Mouse (Mus musculus): Measurements from ENCODE around the gene Rbms1.

DNA sequence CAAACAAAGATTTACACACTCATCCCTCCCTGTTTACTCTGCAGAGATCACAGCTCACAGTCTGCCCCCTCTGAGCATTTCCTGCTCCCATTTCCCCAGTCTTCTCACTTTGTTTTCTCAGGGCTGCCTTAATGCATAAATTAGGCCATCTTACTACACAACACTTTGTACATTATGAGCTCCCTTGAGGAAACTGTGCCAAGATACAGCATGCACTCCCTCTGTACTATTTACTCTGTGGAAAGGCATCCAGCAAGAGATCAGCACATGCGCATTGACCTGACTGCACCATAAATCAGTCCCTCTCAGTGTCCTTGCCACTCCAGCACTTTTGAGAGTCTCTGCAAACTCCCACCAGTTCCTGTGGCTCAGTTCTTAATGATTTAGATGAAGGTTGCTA lies 70.0 kb downstream of the Rbms1 start:
- TF ChIP-seq GATA1 (IDR thresholded peaks at IDR 0.05; ENCODE audit: low read length) (no peak), TAL1 (IDR thresholded peaks at IDR 0.05; ENCODE audit: low read length) (no peak)

All from erythroblast, embryonic 14.5 days (primary cell).